Mouse (Mus musculus) lung, embryonic 14.5 days (tissue): Measurements from ENCODE around the gene Khk. TPM values are rescaled to one million over a fixed set of nuclear protein-coding genes. Genes with fewer than 3 reads are reported as not detected.

Experiments
- ATAC-seq: fragments of 200-750 bp; cut with Nextera tagmentation; 2 replicates; pipeline ENCODE4 v1.8.0; 2017; ENCODE audit warnings: mild to moderate bottlenecking, moderate TSS enrichment, moderate library complexity; ENCODE audit not compliant: insufficient read depth
- DNase-seq: peaks from one replicate; pipeline ENCODE4 v3.0.0-alpha.2; 2015
- H3K27ac ChIP-seq: fragments of 300-500 bp; sonication (generic); 2 replicates; pipeline ENCODE4 v1.5.1; 2014; ENCODE audit warnings: low read depth, mild to moderate bottlenecking, moderate library complexity
- H3K27me3 ChIP-seq: fragments of 300-500 bp; sonication (generic); 2 replicates; pipeline ENCODE4 v1.6.1; 2014; ENCODE audit warnings: low read length, control low read depth; ENCODE audit not compliant: insufficient read depth
- H3K36me3 ChIP-seq: fragments of 300-500 bp; sonication (generic); 2 replicates; pipeline ENCODE4 v1.6.1; 2014; ENCODE audit warnings: control low read depth; ENCODE audit not compliant: insufficient read depth
- H3K4me1 ChIP-seq: fragments of 300-500 bp; sonication (generic); 2 replicates; pipeline ENCODE4 v1.6.1; 2014; ENCODE audit warnings: antibody characterized with exemption, control low read depth; ENCODE audit not compliant: insufficient read depth
- H3K4me2 ChIP-seq: fragments of 300-500 bp; sonication (generic); 2 replicates; pipeline ENCODE4 v1.6.1; 2014; ENCODE audit warnings: mild to moderate bottlenecking
- H3K4me3 ChIP-seq: fragments of 300-500 bp; sonication (generic); 2 replicates; pipeline ENCODE4 v1.5.1; 2014; ENCODE audit warnings: low read depth, low read length
- H3K9ac ChIP-seq: fragments of 300-500 bp; sonication (generic); 2 replicates; pipeline ENCODE4 v1.6.1; 2014
- H3K9me3 ChIP-seq: fragments of 300-500 bp; sonication (generic); 2 replicates; pipeline ENCODE4 v1.6.1; 2016; ENCODE audit warnings: low read depth, low read length, control low read depth
- CTCF ChIP-seq: IDR thresholded peaks from 2 replicates; pipeline ENCODE4 v1.5.1; 2016; ENCODE audit warnings: antibody characterized with exemption, low read depth
- WGBS: fragments of 180-500 bp; shearing (Covaris S2); extraction: QIAGEN DNeasy Blood & Tissue Kit; methylation state at CpG from one replicate; pipeline ENCODE4 v1.1.7; 2014; 5-methylcytosine and 5-hydroxymethylcytosine counted together
- polyA plus RNA-seq: library from polyadenylated mRNA; unstranded; fragments of >200 nt; fragmentation: Nextera tagmentation; extraction: Ambion mirVana; gene quantifications from 2 replicates; pipeline ENCODE4 v1.2.1, GENCODE M21; 2014

Khk gene
- polyA plus RNA-seq, 1 experiment from 2014 or later = 15.0 TPM

DNA sequence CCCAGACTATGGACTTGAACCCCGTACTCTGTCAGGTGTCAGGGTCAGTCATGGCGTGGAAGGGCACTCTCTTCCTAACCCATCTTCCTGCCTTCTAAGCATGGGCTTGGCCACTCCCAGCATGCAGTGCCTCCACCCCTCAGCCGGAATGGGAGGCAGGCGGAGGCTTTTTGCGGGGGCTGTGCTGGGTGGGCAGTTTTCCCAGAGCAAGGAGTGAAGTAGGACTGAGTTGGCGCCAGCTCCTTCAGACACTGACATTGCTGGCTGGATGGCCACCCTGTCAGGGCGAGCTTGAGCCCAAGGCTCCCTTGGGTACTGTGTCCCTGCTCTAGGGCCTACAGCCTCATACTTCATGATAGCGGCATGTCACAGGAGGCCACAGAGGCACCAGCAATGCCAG lies 47.2 kb downstream of the Khk start, which contains the start of gene Tcf23:
TSS of gene Tcf23 (plus strand) at position 247 of the 400 bp plus-strand sequence.
- Histone ChIP-seq H3K27me3 (no peaks in the 10 kb centered on the region; the same call in 1 of the 2 replicates), H3K4me1 (no peaks in the 10 kb centered on the region), H3K27ac (no peak within 1 kb of the TSS), H3K4me2 (no peak within 1 kb of the TSS), H3K4me3 (no peak within 1 kb of the TSS), H3K9me3 (no peaks in the 10 kb centered on the region), H3K9ac (no peak within 1 kb of the TSS), H3K36me3 (no peaks in the 10 kb centered on the region)
- TF ChIP-seq CTCF = no peak
- ATAC-seq (no peak), DNase-seq (peak; percentile 37)
- WGBS = 66% methylated on average over 8 of the region's 8 CpGs

DNA sequence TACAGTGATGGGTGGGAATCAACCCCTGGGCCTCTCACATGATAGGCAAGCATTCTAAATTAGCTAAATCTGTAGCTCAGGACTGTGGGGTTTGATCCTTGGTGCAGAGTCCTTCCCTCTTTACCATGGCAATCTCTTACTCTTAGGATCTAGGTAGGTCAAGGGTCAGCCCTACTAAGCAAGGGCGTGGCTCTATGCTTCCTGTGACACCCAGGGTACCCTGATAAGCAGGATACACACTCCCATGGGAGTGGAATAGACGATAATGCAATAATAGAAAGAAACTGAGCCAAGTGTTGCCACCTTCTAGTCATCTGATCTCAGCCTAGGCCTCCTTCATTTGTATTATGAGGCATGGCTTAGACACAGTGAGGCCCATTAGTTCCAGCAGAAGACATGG lies 48.2 kb downstream of the Khk start:
- Histone ChIP-seq H3K4me2 (no peak overlapping the region), H3K36me3 (no peaks in the 10 kb centered on the region), H3K9me3 (no peaks in the 10 kb centered on the region), H3K4me3 (no peak overlapping the region), H3K27ac (no peak overlapping the region), H3K4me1 (no peaks in the 10 kb centered on the region), H3K9ac (no peak overlapping the region), H3K27me3 (no peaks in the 10 kb centered on the region; the same call in 1 of the 2 replicates)
- no peak for DNase-seq
- no peak for TF ChIP-seq CTCF
- ATAC-seq = no peak
- WGBS = 65% methylated on average over 2 of the region's 2 CpGs

DNA sequence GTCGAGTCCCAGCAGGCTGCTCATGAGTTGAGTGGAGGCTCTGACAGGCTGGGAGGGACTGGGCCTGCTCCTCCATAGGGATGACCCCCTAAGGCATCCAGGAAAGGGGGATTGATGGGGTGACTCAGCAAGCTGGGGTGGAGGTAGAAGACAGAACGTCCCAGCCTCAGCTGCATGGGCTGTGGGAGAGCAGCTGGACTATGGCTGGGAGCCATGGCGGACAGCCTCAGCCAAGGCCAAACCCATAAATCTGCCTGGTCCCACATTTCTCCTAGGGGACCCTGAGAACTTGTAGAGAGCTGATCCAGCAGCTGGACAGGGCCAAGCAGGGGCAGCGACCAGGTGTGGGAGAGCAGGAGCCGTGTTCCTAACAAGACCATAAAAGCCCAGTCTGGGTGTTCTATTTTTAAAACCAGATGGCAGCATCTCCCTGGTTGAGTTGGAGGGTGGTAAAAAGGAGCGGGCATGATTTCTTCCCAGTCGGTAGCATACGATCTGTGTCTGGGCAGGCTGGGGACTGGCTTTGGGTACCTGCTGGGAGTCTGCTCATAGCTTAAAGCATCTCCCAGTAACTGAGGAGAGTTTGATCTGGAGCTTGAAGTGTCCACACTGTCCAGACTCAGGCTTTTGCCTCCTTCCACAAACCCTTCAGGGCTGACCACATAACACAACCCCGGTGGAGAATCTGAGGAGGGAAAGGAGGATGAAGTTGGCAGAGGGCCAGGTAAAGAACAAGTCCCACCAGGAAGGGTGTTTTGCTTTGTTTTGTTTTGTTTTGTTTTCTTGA lies 53.8 kb downstream of the Khk start:
- WGBS = 52% methylated on average over 9 of the region's 9 CpGs
- Histone ChIP-seq H3K4me1 (no peaks in the 10 kb centered on the region), H3K36me3 (no peaks in the 10 kb centered on the region), H3K27ac (peak overlapping the region; percentile 10; the same call in 1 of the 2 replicates), H3K27me3 (no peaks in the 10 kb centered on the region), H3K4me3 (no peak overlapping the region), H3K4me2 (no peak overlapping the region), H3K9me3 (no peaks in the 10 kb centered on the region), H3K9ac (no peak overlapping the region)
- ATAC-seq (peak; percentile 65; the same call in 1 of the 2 replicates), DNase-seq (peak; percentile 44)
- no peak for TF ChIP-seq CTCF

Other genes with a start within 250 kb of the Khk start
- gene Dpysl5, start 209.9 kb upstream of the Khk start, polyA plus RNA-seq = 6.6 and 7.3 TPM in 2 replicates
- gene Mapre3, start 106.8 kb upstream of the Khk start, polyA plus RNA-seq = 17.9 and 18.2 TPM in 2 replicates
- gene Tmem214, start 53.4 kb upstream of the Khk start, polyA plus RNA-seq = 72.3 and 72.5 TPM in 2 replicates
- 25.2 and 26.0 TPM in 2 replicates for gene Agbl5, start 32.7 kb upstream of the Khk start, polyA plus RNA-seq
- 472 and 477 TPM in 2 replicates for gene Ost4, start 13.6 kb upstream of the Khk start, polyA plus RNA-seq
- gene Emilin1, start 8.0 kb upstream of the Khk start, polyA plus RNA-seq = 162 and 185 TPM in 2 replicates
- 2.3 and 2.6 TPM in 2 replicates for gene Cgref1, start 24.2 kb downstream of the Khk start, polyA plus RNA-seq
- gene Preb, start 38.9 kb downstream of the Khk start, polyA plus RNA-seq = 79.8 and 99.6 TPM in 2 replicates
- 0.16 and 0.25 TPM in 2 replicates for gene Tcf23, start 47.2 kb downstream of the Khk start, polyA plus RNA-seq
- gene Atraid, start 126.9 kb downstream of the Khk start, polyA plus RNA-seq = 148 and 159 TPM in 2 replicates
- gene Slc5a6, start 127.5 kb downstream of the Khk start, polyA plus RNA-seq = 7.2 and 8.0 TPM in 2 replicates
- 38.0 and 43.4 TPM in 2 replicates for gene Cad, start 133.3 kb downstream of the Khk start, polyA plus RNA-seq
- gene Dnajc5g, start 184.9 kb downstream of the Khk start, polyA plus RNA-seq = not detected in 2 replicates
- gene Slc30a3, start 186.8 kb downstream of the Khk start, polyA plus RNA-seq = 0.38 TPM in 1 of 2 replicates, not detected in the other
- gene Trim54, start 195.3 kb downstream of the Khk start, polyA plus RNA-seq = 0.30 TPM in 1 of 2 replicates, not detected in the other
- not detected in 2 replicates for gene Ucn, start 217.4 kb downstream of the Khk start, polyA plus RNA-seq
- gene Mpv17, start 232.8 kb downstream of the Khk start, polyA plus RNA-seq = 55.3 and 58.3 TPM in 2 replicates